Mouse (Mus musculus) stomach, embryonic 16.5 days (tissue): ENCODE results near the gene Meis3. TPM values are rescaled to one million over a fixed set of nuclear protein-coding genes. Genes with fewer than 3 reads are reported as not detected.

Source experiments
- ATAC-seq: fragments of 200-750 bp; cut with Nextera tagmentation; 2 replicates; pipeline ENCODE4 v1.8.0; 2017; ENCODE audit warnings: moderate number of reproducible peaks, moderate TSS enrichment; ENCODE audit not compliant: insufficient read depth, low FRiP score
- H3K27ac ChIP-seq: fragments of 300-500 bp; sonication (generic); 2 replicates; pipeline ENCODE4 v1.5.1; 2014; ENCODE audit warnings: low read length
- H3K27me3 ChIP-seq: fragments of 300-500 bp; sonication (generic); 2 replicates; pipeline ENCODE4 v1.6.1; 2014; ENCODE audit warnings: low read length, control low read depth, mixed read lengths; ENCODE audit not compliant: control insufficient read depth, insufficient read depth
- H3K36me3 ChIP-seq: fragments of 300-500 bp; sonication (generic); 2 replicates; pipeline ENCODE4 v1.6.1; 2014; ENCODE audit warnings: low read length; ENCODE audit not compliant: control insufficient read depth, insufficient read depth
- H3K4me1 ChIP-seq: fragments of 300-500 bp; sonication (generic); 2 replicates; pipeline ENCODE4 v1.6.1; 2014; ENCODE audit warnings: low read length, control low read depth, mixed read lengths; ENCODE audit not compliant: control insufficient read depth, insufficient read depth
- H3K4me2 ChIP-seq: fragments of 300-500 bp; sonication (generic); 2 replicates; pipeline ENCODE4 v1.6.1; 2014; ENCODE audit warnings: low read depth, low read length, mixed read lengths
- H3K4me3 ChIP-seq: fragments of 300-500 bp; sonication (generic); replicated peaks from 2 replicates; pipeline ENCODE4 v1.5.1; 2014; ENCODE audit warnings: mild to moderate bottlenecking, low read length
- H3K9ac ChIP-seq: fragments of 300-500 bp; sonication (generic); 2 replicates; pipeline ENCODE4 v1.6.1; 2014; ENCODE audit warnings: low read length
- H3K9me3 ChIP-seq: fragments of 300-500 bp; sonication (generic); replicated peaks from 2 replicates; pipeline ENCODE4 v1.6.1; 2016; ENCODE audit warnings: low read length, control low read depth; ENCODE audit not compliant: control insufficient read depth
- WGBS: fragments of 180-500 bp; shearing (Covaris S2); extraction: QIAGEN DNeasy Blood & Tissue Kit; methylation state at CpG from one replicate; pipeline ENCODE4 v1.1.7; 2014; 5-methylcytosine and 5-hydroxymethylcytosine counted together
- polyA plus RNA-seq: library from polyadenylated mRNA; unstranded; fragments of >200 nt; fragmentation: Nextera tagmentation; extraction: Ambion mirVana; gene quantifications from 2 replicates; pipeline ENCODE4 v1.2.1, GENCODE M21; 2015

Gene Meis3
- polyA plus RNA-seq, 1 experiment from 2014 or later: 22.1 TPM

DNA sequence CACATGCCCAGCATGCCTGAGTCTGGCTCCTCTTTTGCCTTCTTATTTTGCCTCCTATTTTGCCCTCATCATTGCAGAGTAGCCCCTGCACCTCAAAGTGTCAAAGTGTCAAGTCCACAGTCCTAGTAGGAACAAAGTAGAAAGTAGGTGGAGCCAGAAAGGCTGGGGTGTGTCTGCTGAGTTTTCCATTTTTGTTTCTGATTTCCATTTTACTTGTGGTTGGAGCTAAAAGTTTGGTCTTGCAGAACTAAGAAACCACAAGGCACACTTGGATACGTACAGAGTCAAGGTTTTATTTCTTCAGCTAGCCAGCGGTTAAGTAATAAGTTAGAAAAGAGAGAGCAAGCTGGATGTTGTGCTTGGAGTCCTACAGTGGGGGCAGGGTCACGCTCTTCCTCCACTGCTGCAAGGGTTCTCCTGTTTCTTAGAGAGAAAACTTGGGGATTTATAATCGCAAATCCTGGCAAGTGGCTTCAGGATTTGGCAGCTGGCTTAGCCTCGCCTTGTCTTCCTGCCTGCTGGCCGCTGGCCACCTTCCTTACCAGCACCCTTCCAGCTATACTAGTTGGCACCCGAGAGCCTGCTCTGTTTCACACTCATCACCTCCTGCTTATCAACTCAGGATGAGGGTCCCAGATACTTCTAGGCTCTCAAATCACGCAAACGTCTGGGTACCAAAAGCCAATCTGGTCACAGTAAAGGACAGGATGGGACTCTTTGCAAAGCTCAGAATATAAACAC is 19.6 kb upstream of the Meis3 start:
- no peak overlapping the region for H3K9ac ChIP-seq
- H3K9me3 ChIP-seq: no peaks in the 10 kb centered on the region
- H3K4me2 ChIP-seq: no peak overlapping the region
- 71% methylated on average over 9 of the region's 9 CpGs for WGBS
- no peaks in the 10 kb centered on the region for H3K4me1 ChIP-seq
- H3K27ac ChIP-seq: no peak overlapping the region
- no peak overlapping the region for H3K4me3 ChIP-seq
- H3K27me3 ChIP-seq: peaks cover 8% of the 10 kb centered on the region
- no peaks in the 10 kb centered on the region for H3K36me3 ChIP-seq
- ATAC-seq: no peak

DNA sequence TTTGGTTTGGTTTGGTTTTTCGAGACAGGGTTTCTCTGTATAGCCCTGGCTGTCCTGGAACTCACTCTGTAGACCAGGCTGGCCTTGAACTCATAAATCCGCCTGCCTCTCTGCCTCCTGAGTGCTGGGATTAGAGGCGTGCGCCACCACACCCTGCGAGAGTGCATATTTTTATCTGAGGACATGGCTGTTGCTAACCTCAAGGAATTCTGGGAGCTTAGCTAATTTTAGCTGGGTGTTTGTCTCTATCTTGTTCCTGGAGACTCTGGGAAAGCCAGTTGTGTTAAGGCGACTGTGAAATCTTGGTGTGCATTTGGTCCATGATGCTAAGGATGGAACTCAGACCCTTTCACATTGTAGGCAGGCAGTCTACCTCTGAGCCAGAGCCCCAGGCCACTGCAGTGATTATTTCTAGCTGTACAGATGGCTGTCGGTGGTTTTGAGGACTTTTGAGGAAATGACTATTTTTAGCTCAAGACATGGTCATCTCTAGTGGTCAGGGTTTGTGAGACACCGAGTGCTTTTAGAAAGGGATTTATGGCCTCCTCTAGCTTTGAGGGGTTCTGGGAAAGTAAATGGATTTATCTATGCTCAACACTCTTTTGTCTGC is 18.7 kb upstream of the Meis3 start:
- H3K36me3 ChIP-seq: no peaks in the 10 kb centered on the region
- H3K4me1 ChIP-seq: no peaks in the 10 kb centered on the region
- H3K27me3 ChIP-seq: peaks cover 8% of the 10 kb centered on the region
- H3K4me3 ChIP-seq: no peak overlapping the region
- H3K9me3 ChIP-seq: 0 out of 2 replicates have a peak, but pooled peaks cover under 1% of the 10 kb centered on the region
- WGBS: 66% methylated on average over 8 of the region's 8 CpGs
- H3K27ac ChIP-seq: no peak overlapping the region
- ATAC-seq: no peak
- no peak overlapping the region for H3K9ac ChIP-seq
- H3K4me2 ChIP-seq: no peak overlapping the region

DNA sequence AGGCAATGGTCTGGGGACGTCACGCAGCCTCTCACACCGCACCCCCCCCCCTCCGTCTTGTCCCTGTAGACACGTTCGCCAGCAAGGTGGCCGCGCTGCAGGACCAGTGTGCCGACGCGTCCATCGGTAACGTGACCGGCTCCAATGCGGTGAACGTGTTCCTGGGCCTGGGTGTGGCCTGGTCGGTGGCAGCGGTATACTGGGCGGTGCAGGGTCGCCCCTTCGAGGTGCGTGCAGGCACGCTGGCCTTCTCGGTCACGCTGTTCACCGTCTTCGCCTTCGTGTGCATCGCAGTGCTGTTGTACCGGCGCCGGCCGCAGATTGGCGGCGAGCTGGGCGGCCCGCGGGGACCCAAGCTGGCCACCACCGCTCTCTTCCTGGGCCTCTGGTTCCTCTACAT is 16.2 kb upstream of the Meis3 start:
- Histone ChIP-seq H3K9ac (no peak overlapping the region), H3K9me3 (0 out of 2 replicates have a peak, but pooled peaks cover 4% of the 10 kb centered on the region), H3K27me3 (peaks cover 8% of the 10 kb centered on the region), H3K4me3 (0 out of 2 replicates have a peak overlapping the region, but pooled peaks have one; percentile 15), H3K36me3 (no peaks in the 10 kb centered on the region), H3K4me2 (peak overlapping the region; percentile 35; the same call in 1 of the 2 replicates), H3K27ac (no peak overlapping the region), H3K4me1 (no peaks in the 10 kb centered on the region)
- no peak for ATAC-seq
- 10% methylated on average over 39 of the region's 39 CpGs for WGBS

DNA sequence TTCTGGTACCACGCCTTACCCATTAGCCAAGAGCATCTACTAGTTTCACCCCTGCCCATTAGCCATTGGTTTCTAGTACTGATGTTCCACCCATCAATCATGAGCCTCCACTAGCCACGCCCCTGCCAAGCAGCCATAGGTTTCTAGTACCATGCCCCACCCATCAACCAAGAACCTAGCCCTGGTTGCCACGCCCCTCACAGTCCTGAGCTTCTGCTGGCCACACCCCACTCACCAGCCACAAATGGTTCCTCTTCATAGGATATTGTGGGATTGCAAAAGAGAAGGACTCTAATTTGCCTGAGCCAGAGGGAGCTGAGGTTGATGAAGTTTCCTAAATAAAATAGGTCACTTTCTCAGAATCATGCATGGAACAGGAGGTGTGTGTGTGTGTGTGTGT is 14.2 kb upstream of the Meis3 start:
- WGBS: 67% methylated on average over 3 of the region's 3 CpGs
- peak; percentile 35; the same call in 1 of the 2 replicates for ATAC-seq
- H3K4me3 ChIP-seq: no peak overlapping the region

DNA sequence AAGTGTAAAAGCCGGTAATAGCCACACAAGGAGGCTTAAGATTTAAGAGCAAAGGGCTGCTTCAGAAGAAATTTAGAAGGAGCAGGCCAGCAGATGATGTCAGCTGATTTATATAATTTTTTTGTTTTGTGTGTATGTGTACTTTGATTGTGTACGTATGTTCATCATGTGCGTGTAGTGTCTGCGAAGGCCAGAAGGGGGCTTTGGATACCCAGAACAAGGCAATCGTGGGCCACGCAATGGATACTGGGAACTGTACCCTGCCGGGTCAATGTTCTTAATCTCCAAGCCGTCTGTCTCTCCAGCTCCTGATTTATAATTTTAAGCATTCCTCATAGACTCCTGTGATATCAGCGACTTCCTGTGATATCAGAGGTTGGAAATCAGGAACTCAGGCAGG is 13.6 kb upstream of the Meis3 start:
- H3K9ac ChIP-seq: no peak overlapping the region
- no peaks in the 10 kb centered on the region for H3K36me3 ChIP-seq
- no peak overlapping the region for H3K4me3 ChIP-seq
- H3K4me2 ChIP-seq: no peak overlapping the region
- H3K27me3 ChIP-seq: peaks cover 8% of the 10 kb centered on the region
- H3K27ac ChIP-seq: no peak overlapping the region
- ATAC-seq: no peak
- no peaks in the 10 kb centered on the region for H3K4me1 ChIP-seq
- H3K9me3 ChIP-seq: 0 out of 2 replicates have a peak, but pooled peaks cover 4% of the 10 kb centered on the region
- WGBS: 85% methylated on average over 9 of the region's 9 CpGs

More for the DNA sequence above, 14.2 kb upstream of the Meis3 start:
- H3K4me2 ChIP-seq: no peak overlapping the region
- no peak overlapping the region for H3K27ac ChIP-seq
- H3K9ac ChIP-seq: no peak overlapping the region
- peaks cover 8% of the 10 kb centered on the region for H3K27me3 ChIP-seq
- no peaks in the 10 kb centered on the region for H3K36me3 ChIP-seq
- no peaks in the 10 kb centered on the region for H3K4me1 ChIP-seq
- H3K9me3 ChIP-seq: 0 out of 2 replicates have a peak, but pooled peaks cover 4% of the 10 kb centered on the region

DNA sequence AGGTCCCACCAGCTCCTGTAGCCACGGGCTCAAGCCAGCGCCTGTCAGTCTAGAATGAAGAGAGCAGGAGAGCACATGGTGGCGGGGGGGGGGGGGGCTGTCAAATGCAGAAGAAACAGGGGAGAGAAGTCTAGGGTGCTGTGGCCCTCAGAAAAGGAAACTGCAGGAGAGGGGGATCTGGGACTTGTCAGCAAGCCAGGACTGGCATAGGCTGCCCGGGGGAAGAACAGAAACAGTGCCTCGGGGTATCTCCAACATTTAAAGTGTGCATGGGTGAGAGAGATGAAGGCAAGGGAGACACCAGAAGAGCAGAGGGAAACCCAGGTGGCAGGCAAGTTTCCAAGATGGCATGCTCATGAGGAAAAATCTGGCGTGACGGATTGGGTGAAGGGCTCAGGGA is 12.9 kb upstream of the Meis3 start:
- Histone ChIP-seq H3K27me3 (peaks cover 8% of the 10 kb centered on the region), H3K9me3 (0 out of 2 replicates have a peak, but pooled peaks cover 4% of the 10 kb centered on the region), H3K9ac (no peak overlapping the region), H3K4me1 (no peaks in the 10 kb centered on the region), H3K4me3 (no peak overlapping the region), H3K27ac (no peak overlapping the region), H3K36me3 (no peaks in the 10 kb centered on the region), H3K4me2 (no peak overlapping the region)
- 72% methylated on average over 7 of the region's 7 CpGs for WGBS
- no peak for ATAC-seq

DNA sequence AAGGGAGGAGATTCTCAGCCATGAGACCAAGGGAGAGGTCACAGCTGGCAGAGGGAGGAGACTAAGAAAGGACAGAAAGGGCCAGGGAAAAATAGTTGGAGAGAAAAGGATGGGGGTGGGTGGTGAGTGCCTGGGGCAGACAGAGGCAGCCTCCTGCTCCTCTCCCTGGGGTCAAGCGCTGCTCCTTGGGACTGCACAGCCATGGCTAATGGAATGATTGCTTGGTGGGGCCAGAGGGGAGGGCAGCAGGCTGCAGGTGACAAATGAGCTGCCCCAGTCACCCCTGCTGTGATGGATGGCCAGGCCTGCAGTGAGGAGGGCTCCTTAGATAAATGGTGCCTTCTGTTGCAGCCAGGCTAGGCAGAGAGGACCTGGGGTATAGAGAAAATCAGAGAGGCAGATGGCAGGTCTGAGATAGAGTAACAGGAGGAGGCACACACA is 2.7 kb upstream of the Meis3 start:
- no peaks in the 10 kb centered on the region for H3K27me3 ChIP-seq
- H3K4me3 ChIP-seq: no peak overlapping the region
- 9% methylated on average over 1 of the region's 1 CpGs for WGBS
- H3K4me1 ChIP-seq: peaks cover 8% of the 10 kb centered on the region
- no peak for ATAC-seq
- no peak overlapping the region for H3K4me2 ChIP-seq
- no peaks in the 10 kb centered on the region for H3K9me3 ChIP-seq
- no peak overlapping the region for H3K9ac ChIP-seq
- H3K36me3 ChIP-seq: no peaks in the 10 kb centered on the region
- H3K27ac ChIP-seq: no peak overlapping the region

DNA sequence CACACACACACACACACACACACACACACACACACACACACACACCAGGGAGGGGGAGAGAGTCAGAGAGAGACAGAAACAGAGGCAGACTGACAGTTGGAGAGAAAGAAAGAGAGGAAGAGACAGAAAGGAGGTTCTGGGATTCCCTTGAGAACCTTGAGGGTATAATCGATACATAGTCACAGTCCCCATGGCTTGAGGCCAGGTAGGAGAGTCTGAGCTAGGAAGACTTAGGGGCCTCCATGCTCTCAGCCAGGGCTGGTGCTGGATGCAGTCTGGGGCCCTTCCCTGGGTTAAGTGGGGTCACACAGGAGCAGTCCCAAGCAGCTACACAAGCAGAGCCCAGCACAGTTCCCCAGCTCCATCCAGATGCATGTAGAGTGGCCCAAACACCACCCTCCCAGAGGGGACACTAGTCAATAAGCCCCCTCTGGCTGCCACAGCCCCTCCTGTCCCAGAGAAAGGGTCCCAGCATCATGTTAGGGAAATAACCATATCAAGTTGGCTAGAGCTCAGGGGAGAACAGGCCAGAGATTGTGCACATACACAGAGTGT is 2.2 kb upstream of the Meis3 start:
- no peak overlapping the region for H3K4me2 ChIP-seq

DNA sequence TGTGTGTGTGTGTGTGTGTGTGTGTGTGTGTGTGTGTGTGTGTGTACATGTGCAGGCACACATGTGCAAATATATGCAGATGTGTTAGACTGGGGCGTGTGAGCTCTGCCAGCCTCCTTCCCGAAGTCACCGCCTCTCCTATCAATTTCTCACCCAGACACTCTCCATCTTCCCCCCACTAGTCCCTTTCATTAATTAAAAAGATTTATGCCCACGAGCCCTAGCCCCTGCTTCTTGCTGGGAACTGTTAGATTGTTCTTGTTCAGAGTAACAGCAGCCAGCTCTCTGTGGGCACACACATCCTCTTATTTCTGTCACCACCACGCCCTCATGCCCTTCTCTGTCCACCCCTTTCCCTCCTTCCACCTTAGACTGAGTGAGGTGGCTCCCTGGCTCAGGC is 1.7 kb upstream of the Meis3 start:
- WGBS: 38% methylated on average over 5 of the region's 5 CpGs
- ATAC-seq: no peak
- peaks cover 8% of the 10 kb centered on the region for H3K4me1 ChIP-seq
- no peak overlapping the region for H3K4me3 ChIP-seq
- no peaks in the 10 kb centered on the region for H3K9me3 ChIP-seq
- no peaks in the 10 kb centered on the region for H3K36me3 ChIP-seq
- no peaks in the 10 kb centered on the region for H3K27me3 ChIP-seq
- H3K27ac ChIP-seq: no peak overlapping the region
- H3K4me2 ChIP-seq: no peak overlapping the region
- peak overlapping the region; percentile 16; the same call in 1 of the 2 replicates for H3K9ac ChIP-seq

More for the DNA sequence above, 2.2 kb upstream of the Meis3 start:
- ATAC-seq: no peak
- no peaks in the 10 kb centered on the region for H3K36me3 ChIP-seq
- H3K4me1 ChIP-seq: peaks cover 8% of the 10 kb centered on the region
- H3K9me3 ChIP-seq: no peaks in the 10 kb centered on the region
- H3K4me3 ChIP-seq: no peak overlapping the region
- no peaks in the 10 kb centered on the region for H3K27me3 ChIP-seq
- 20% methylated on average over 1 of the region's 1 CpGs for WGBS
- H3K9ac ChIP-seq: no peak overlapping the region
- H3K27ac ChIP-seq: no peak overlapping the region
